Mouse (Mus musculus) embryo, embryonic 9.5 days (tissue): ENCODE results near the gene Ier5l.

Experiments used
- DNase-seq: peaks from one replicate; pipeline ENCODE4 v3.0.0-alpha.2; 2017; ENCODE audit errors: extremely low spot score

Ier5l gene

DNA sequence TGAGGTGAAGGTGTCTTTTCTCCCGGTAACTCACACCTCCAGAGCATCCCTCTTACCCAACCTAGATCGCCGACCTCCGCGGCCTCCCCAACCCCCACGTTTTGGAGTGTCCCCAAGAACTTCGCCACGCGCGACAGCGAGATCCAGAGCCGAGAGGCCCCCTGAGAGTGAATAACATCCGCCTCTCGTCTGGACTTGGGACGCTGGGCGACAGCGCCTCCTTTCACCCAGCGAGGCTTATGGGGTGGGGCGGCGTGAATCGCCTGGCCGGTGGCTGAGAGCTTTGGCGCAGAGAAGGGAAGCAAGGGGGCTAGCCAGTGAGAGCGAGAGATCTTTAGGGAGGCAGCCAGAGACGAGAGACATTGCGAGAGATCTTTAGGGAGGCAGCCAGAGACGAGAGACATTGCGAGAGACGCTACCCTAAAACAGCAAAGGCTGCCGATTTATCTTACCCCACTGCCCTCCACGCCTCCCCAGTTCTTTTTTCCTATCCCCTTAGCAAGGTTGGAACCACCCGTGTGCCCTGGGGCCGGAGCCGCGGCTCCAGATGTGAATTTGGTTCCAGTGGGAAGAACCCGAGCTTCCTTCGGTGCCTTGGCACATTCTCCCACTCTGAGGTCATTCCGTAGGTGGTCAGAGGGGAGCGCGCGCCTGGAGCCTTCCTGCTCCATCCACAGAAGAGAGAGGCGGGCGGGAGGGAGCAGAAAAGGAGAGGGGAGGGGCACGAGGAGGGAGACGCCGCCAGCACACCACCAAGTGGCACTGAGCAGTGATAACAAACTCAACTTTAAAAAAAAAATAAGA is 3.7 kb downstream of the Ier5l start:
- peak; percentile 86 for DNase-seq

DNA sequence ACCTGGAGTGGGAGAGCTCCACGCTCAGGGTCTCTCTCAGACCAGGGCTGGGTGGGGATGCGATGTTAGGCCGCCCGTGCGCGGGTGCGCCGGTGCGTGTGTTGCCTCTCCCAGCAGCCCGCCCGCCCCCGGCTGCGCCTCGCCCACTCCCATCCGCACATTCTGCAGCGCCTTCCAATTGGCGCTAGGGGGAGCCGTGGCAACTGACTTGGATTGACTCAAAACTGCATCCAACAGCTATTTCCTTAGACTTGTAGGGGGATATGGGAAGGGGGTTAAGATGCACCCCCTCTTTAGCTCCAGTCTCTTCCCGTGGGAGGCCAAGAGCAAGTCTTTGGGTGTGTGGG is 4.2 kb downstream of the Ier5l start:
- DNase-seq = peak; percentile 92

DNA sequence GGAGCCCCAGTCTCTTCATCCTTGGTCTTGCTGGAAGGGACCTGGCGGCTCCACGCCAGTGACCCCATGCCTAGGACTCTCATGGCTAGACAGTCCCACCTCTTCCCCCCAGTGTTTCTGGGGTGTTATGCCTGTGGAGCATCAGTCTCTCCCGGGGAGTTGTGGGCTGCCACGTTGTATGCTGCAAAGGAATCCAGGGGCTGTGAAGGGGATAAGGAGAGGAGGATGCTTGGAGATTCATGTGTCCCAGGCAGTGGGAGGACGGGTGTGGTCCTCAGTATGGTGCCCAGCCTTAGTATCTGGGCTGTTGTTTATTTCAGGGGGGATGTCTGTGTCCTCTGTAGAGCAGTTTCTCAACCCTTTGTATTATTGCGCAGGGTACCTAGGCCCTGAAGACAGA is 5.0 kb downstream of the Ier5l start:
- DNase-seq = no peak

DNA sequence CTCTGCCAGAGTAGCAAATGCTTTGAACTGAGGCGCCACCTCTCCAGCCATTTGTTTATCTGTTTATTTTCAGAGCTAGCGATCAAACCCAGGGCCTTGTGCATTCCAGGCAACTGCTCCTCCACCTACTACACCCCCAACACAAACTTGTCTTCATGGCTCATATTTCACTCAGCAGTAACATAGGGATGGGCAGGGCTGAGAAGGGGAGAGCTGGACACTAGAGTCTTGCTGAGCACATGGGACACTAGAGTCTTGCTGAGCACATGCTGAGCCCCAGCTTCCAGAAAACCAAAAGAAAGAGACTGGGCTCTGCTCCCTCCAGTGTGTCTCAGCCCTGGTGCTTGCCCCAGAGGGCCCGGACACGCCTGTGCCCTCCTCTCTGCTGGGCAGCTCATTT is 7.2 kb downstream of the Ier5l start:
- DNase-seq = peak; percentile 38

DNA sequence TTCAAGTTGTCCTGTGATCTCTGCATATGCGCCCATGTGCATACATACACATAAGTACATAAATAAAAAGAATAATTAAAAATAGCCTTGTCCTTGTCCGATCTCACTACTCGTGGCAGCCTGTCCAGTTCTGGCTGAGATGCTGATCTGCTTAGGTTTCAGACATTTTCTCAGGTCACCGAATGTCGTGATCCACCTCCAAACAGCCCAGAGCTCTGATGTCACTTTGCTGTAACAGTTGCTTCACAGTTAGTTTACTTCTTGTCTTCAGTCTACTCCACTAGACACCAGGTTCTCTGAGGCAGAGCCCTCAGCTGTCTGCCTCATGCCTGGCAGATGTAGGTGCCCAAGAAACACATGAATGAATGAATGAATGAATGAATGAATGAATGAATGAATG is 9.6 kb downstream of the Ier5l start:
- no peak for DNase-seq

DNA sequence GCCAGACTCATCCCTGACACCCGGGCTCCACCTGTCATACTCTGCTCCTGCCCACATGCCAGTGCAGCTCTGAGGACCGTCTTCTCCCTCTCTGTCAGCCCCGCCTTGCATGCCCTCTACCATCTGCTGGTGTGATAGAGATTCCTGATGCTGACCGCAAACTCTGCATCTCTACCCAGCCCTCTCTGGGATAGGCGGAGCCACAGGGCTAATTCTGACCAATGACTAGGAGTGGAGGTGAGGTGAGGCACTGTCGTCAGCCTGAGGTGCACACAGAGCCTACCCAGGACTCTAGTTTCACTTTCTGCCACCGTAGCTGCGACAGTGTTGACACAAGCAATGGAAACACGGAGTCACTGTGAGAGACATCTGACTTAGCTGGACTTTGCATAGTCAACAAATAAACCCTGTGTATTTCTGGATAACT is 10.1 kb downstream of the Ier5l start:
- peak; percentile 66 for DNase-seq

DNA sequence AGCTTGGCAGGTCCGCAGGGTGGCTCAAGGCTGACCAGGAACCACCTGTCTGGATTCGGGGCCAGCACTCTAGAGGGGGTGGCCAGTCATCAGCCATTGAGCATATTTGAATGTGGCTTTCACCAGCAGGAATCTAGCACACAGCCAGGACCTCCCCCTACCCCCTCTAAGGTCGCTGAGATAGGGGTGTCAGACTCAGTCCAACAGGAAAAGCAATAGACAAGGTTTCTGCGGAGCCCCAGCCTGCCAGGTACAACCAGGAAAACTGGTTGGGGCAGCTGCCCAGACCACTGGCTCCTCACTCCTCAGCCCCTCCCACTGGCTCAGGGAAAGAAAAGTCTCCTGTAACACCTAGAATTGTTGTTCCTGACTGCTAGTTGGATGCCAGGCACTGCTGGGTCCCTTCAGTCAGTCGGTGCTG is 10.7 kb downstream of the Ier5l start:
- DNase-seq = no peak

DNA sequence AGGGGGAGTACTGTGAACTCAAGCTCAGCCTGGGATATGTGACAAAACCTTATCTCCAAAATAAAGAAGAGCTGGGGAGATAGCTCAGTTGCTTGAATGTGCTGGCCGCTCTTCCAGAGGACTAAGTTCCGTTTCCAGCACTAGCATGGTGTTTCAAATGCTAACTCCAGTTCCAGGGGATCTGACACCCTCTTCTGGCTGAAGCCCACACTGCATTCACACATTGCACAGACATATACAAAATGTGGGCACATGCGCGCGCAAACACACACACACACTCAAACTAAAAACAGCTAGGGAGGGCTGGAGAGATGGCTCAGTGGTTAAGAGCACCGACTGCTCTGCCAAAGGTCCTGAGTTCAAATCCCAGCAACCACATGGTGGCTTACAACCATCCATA is 14.8 kb downstream of the Ier5l start:
- DNase-seq = no peak

DNA sequence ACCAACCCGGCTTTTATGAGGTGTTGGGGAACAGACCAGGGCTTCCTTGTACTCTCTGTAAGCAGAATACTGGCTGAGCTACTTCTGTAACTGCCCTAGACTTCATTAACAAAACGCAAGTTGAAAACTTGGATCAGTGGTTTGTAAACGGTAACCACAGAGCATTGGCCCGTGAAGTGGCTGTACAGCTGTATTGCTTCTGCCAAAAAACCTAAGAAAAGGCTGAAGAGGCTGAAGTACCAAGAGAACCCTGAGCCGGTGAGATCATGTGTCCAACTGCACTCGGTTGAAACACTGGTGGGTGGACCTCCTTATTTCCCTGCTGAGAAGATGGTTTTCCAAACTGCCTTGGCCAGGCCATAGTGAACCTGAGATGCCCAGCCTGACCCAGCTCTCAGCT is 15.7 kb downstream of the Ier5l start:
- DNase-seq = no peak

DNA sequence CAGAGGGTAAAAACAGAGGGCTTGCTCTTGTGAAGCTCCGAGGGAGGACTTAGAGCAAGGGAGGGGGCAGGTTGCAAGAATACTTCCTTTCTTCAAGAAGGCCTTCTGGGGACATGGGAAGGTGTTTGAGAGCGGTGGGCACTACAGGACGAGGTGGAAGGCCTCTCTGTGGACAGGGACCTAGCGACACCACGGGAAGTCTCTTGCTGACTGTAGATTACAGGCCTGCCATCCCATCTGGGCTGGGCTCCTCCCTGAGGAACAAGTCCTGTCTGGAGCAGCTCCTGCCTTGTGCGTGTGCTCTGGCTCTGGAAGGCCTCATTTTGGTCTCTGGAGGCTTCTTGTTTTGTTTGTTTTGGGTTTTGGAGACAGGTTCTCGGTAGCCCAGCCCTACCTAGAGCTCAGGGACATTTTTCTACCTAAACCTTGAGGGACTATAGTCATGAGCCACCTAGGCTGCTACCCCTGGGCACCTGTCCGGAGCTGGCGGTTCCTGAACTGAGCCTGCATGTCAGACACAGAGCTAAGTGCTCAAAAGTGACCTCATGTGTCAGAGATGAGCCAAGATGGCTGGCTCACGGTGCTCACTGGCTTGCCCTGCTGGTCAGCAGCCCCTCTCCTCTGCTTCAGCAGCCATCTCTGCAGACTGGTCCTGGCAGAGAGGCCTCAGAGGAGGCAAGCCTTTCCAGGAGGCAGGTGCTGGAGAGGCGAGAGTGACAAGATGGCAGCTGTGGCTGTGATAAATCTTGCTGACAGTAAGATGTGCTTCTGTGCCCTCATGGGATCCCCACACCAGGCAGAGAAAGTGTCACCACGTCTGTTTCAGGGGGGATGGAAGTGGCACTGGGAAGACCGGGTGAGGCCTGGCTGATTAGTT is 17.7 kb downstream of the Ier5l start:
- DNase-seq = no peak

DNA sequence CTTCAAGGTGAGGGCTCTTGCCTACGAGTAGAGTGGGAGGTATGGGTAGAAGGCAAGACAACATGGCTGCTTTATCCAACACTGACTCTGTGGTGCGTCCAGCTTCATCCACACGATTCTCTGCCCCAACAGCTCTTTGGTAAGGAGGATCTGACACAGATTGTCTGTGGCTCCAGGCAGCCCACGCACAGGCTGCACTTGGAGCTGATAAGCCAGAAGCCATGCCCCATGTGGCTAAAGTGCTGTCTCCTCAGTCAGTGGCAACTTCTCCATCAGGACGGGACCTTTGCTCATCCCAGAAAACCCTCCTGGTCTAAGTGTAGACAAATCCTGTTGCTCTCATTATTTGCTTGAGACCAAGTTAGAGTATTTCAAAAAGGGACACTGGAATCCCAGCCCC is 19.4 kb downstream of the Ier5l start:
- DNase-seq = no peak

DNA sequence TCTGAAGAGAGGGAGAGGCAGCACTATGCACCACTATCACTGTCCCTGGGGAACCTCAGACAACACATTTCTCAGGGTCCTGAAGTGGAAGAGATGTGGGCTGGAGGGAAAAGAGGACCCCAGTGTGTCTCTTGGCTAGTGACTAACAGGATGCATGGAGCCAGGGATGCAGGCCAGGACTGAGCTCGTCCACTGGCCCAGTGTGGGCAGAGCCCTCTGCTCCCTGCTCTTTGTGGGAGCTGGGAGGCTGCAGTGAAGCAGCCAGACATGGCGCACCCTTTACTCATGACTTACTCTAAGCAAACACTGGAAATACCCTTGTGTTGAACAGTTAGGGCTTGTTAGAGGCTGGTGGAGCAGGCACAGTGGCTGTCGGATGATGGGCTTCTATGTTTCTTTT is 20.4 kb downstream of the Ier5l start:
- DNase-seq = no peak

DNA sequence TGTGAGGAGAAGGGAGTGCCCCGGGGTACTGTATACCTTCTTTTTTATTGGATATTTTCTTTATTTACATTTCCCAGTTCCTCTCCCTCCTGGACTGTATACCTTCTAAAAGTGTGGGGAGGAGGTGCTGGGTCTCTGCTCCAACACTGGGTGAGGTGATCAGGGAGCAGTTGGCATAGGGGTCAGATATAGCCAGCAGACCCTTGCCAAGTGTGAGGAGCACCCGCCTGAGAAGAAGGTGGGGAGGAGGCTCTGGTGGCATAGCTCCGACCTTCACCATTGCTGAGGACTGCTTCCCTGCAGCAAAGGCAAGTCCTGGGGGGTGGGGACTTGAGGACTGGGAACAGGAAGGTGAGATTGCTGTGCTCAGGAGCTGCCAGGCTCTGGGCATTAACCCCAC is 22.5 kb downstream of the Ier5l start:
- DNase-seq = no peak

DNA sequence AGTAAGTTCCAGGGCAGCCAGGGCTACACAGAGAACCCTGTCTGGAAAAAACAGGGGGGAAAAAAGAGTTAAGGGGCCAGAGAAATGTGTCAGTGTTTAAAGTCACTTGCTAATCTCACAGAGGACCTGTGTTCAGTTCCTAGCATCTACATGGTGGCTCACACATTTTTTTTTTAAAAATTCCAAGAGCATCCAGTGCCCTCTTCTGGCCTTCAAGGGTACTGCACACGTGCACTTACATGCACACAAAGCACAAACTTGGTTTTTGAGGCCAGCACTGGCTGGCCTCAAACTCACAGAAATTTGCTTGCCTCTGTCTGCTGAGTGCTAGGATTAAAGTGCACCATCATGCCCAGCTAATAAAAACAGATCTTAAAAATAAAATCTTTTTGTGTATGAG is 23.5 kb downstream of the Ier5l start:
- DNase-seq = no peak

DNA sequence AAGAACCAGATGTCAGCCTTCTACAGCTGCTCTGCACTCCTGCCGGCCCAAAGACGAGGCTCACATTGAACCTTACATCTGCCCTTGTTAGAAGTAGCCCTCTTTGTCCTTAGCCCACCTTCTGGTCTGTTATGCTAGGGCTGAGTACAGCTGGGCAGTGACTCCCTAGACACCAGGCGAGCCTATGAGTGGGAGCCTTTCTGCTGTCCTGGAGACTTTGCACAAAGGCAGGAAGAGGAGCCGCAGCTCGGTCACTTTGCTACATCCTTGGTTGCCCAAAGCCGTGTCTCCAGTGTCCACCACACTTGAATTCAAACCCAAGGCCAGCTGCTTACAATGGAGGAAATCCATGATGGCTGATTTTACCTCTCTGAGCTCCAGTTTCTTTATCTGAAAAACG is 25.6 kb downstream of the Ier5l start:
- DNase-seq = no peak

DNA sequence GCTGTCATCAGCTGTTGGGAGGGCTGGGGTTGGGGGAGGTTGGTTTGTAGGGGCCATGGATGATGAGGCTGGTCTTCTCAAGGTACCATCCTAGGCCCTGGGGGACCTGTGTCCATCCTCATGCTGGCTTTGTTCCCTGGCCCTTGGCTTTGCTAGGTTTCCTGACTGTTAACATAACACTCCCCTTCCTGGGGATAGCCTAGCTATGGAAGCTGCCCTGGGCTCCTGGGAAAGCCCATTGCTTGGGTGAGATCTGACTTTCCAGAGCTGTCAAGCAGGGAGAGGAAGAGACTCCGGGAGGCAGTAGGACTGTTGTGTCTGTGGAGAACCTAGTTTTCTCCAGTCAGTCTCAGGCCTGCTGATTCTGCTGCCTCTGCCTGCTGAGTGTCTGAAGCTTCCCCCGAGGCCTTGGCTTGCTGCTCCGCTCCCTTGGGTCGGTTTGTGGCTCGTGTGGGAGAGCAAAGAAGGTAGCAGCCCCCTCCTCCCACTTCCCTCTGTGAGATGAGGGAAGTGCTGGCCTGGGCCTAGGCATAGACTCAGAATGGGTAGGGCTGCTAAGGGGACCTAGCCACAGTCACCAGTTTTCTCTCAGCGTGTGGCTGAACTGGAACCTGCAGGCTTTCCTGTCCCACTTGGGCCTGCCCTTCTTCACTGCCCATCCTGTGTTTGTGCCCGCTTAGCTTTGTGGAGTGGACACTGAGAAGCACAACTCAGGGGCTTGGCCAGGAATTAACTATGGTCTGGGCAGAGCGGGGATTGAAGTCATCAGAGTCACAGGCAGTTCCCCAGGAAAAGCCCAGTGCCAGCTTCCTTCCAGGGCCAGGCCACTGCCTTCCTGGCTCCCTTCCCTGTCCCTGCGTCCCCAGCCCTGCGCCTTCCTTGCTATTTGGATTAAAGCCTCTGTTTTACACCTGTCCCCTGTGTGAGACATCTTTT is 26.9 kb downstream of the Ier5l start:
- no peak for DNase-seq

DNA sequence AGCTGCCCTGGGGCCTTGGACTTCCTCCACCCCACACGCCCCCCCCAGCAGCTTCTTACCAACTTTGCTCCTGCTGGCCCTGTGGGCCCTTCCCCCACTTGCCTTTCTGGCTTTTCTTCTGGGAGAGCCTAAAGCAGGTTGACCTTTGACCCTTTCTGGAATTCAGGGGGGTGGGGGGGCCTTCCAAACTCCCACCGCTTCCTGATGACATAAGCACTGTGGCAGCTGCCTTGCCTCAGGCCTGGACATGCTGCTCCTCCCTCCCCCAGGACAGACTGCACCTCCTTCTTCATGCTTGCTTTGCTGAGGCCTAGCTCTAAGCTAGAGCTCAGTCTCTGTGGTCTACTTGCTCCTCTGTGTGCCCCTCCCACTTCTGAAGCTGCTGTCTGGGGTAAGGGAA is 28.7 kb downstream of the Ier5l start:
- peak; percentile 89 for DNase-seq

DNA sequence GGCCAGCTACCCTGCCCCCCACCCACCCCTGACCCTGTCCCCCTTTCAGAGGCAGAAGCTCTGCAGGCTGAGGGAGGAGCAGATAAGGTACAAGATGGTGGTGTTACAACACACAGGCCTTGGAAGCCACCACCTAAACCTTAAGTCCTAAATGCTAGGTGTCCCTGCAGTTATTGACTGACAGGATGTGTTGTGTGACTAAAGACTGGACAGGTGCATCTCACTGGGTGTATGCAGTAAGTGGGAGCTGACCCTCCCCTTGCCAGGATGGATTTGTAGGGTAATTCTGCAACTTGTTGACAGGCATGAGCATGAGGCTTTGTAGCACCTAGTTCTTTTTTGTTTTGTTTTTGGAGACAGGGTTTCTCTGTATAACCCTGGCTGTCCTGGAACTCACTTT is 29.6 kb downstream of the Ier5l start:
- DNase-seq = no peak

DNA sequence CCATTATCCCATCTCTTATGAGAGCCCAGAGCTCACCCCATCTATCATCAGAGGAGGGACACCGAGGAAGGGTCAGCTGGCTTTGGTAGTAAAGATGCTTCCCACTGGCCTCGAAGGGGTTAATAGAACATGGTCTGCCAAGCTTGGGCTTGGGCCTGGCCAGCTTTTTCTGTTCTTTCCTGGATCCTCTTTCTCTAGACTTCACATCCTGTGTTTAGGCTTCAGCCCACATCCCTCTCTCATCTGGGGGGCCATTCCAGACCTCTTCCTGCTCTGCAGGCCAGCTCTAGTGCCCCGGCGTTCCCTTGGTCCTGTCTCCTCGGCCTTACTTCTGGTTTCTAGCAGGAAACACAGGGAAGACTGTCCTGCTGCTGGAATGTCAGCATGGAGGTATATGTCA is 30.0 kb downstream of the Ier5l start:
- no peak for DNase-seq

DNA sequence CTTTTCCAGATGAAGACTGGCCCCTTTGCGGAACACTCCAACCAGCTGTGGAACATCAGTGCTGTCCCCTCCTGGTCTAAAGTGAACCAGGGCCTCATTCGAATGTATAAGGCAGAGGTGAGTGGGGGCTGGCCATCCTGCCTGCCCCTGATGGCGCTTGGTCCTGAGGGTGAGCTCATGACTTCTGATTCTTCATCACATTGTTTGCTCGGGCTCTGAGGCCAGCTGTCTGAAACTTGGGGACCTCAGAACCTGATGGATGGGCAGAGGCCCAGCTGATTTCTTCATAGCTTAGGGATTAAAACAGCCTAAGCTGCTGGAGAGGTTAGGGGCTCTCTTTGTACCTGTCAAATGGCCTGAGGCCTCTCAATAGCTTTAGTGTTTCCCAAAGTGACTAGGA is 30.7 kb downstream of the Ier5l start:
- DNase-seq = no peak

DNA sequence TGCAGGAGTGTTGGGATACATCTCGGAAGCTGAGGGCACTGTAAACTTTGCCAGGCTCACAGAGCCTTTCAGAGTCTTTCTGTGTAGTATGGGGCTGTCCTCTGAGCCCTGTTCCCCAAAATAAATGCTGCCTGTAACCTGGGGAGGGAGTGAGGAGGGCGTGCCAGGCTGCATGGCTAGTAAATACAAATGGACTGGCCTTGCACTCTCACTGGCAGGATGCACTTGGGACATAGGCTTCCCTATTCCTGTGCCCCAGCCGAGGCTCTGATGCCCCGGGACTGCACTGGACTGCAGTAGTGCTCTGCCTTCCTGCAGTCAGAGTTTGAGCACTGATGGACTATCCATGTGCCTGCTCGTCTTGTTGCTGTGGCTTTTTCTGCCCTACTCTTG is 31.5 kb downstream of the Ier5l start:
- DNase-seq = no peak
